8 mouse cellular contexts compared by ENCODE assay signal in the genomic region with DNA sequence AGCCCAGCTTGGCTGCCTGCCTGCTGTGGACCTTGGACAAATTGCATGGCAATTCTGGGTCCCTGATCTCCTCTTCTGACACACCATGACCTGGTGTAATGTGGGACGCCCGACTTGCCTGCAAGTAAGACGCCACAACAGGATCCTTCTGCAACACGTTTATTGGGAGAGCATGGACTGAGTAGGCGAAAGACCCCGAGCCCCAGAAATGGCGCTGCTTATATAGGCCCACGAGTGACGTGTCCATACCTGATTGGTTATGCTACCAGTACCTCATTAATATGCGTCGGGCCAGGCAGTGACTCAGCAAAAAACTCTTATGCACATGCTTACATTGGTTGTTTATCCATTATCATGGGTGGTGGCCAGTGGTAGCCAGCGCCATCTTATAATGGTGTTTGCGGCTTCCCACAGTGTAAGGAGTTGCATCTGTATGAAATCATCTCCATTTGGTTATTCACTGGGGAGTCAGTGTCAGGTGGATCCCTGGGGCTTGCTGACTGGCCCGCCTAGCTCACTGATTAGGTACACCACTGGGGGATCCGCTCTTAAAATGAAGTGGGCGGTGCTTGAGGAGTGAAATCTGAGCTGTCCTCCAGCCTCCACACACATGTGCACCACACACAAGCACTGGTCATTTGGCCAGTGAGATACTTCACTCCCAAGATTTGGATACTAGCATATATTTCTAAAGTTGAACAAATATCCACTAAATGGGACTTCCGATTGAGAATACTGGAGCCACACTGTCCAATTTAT.
DNase-seq lines count a peak whose midpoint lies in the region; TF ChIP-seq lines count a peak whose summit lies in the region.
"Not testable (repeated sequence)": the region's sequence is repeated elsewhere in the genome, so short reads cannot be mapped to it uniquely, and the experiment has no call there.

No protein-coding gene starts in this region.

- not testable (repeated sequence) for TF ChIP-seq CTCF in kidney, adult 2 months (conservative IDR thresholded peaks at IDR 0.05; ENCODE audit: insufficient read depth, insufficient read length, low read depth, low read length)

- H3K27me3 ChIP-seq in kidney, adult 2 months (replicated peaks; ENCODE audit: control insufficient read depth, insufficient read depth, low read length): not testable (repeated sequence)

- WGBS in kidney, adult 2 months: 88% methylated on average over 17 of the region's 17 CpGs

- not testable (repeated sequence) for H3K4me1 ChIP-seq in kidney, adult 2 months (ENCODE audit: control insufficient read depth, insufficient read depth, low read length)

- DNase-seq in T-cell, adult 2 months (ENCODE audit: low spot score): peak; percentile 31
- DNase-seq in cerebellum, adult 9-10 months: peak; percentile 39
- peak; percentile 13 for DNase-seq in gastrocnemius, postnatal 14 days
- peak; percentile 52 for DNase-seq in kidney, adult 2 months
- DNase-seq in layer of hippocampus, postnatal 36 days: peak; percentile 31 to 41
- peak; percentile 38 for DNase-seq in lung, postnatal 25 days (ENCODE audit: low spot score)
- peak; percentile 24 to 30 for DNase-seq in spleen, postnatal 10 days (ENCODE audit: low spot score in 2 of 2)
- peak; percentile 39 for DNase-seq in urinary bladder, postnatal 10 days (ENCODE audit: low spot score)

- not testable (repeated sequence) for H3K27ac ChIP-seq in kidney, adult 2 months (ENCODE audit: insufficient read depth, low read depth, low read length)

- not testable (repeated sequence) for H3K4me3 ChIP-seq in kidney, adult 2 months (ENCODE audit: insufficient read depth, low read depth, low read length)

- not testable (repeated sequence) for H3K36me3 ChIP-seq in kidney, adult 2 months (ENCODE audit: control insufficient read depth, insufficient read depth, low read length)

- TF ChIP-seq POLR2A in kidney, adult 2 months (IDR thresholded peaks at IDR 0.05; ENCODE audit: low read depth, low read length): not testable (repeated sequence)

- intact Hi-C loops in gastrocnemius, postnatal 14 days (cut with DNase I; ENCODE audit: low total_unique reads): not testable (repeated sequence)
